Mouse (Mus musculus): Measurements from ENCODE around the gene Tctex1d2. TPM values are rescaled to one million over a fixed set of nuclear protein-coding genes. Genes with fewer than 3 reads are reported as not detected.

Tctex1d2 gene
- total and polyA plus RNA-seq, 3 experiments, result 13.0 to 239 (median 23.7) TPM

- TF ChIP-seq GATA1 (IDR thresholded peaks at IDR 0.05; ENCODE audit: low read depth, low read length) (no peak), KAT2A (conservative IDR thresholded peaks at IDR 0.05; ENCODE audit: low read depth, low read length) (no peak), ZMIZ1 (IDR thresholded peaks at IDR 0.05; ENCODE audit: low read depth, low read length) (no peak), MAZ (IDR thresholded peaks at IDR 0.05; ENCODE audit: low read depth, low read length) (no peak), TCF12 (IDR thresholded peaks at IDR 0.05; ENCODE audit: low read depth, low read length) (no peak), SMC3 (IDR thresholded peaks at IDR 0.05; ENCODE audit: low read depth, low read length) (no peak), NRF1 (IDR thresholded peaks at IDR 0.05; ENCODE audit: insufficient read depth, low read depth, low read length, poor library complexity, severe bottlenecking) (no peak), TBP (IDR thresholded peaks at IDR 0.05; ENCODE audit: low read depth, low read length) (no peak), GABPA (IDR thresholded peaks at IDR 0.05; ENCODE audit: low read depth, low read length) (no peak), POLR2A (IDR thresholded peaks at IDR 0.05; ENCODE audit: control insufficient read depth in 1 of 2, insufficient read depth in 1 of 2, low read depth in 1 of 2, low read length in 2 of 2, poor library complexity in 1 of 2) (no peak), MAFK (IDR thresholded peaks at IDR 0.05; ENCODE audit: borderline replicate concordance, low read depth, low read length) (no peak), JUND (IDR thresholded peaks at IDR 0.05; ENCODE audit: low read depth, low read length) (no peak), NELFE (IDR thresholded peaks at IDR 0.05; ENCODE audit: low read depth, low read length) (no peak), BHLHE40 (IDR thresholded peaks at IDR 0.05; ENCODE audit: borderline replicate concordance, low read depth, low read length) (no peak), TAL1 (IDR thresholded peaks at IDR 0.05; ENCODE audit: low read length) (no peak)
- H3K9ac ChIP-seq (ENCODE audit: control insufficient read depth, low read depth, low read length, poor library complexity, severe bottlenecking), result no peak overlapping the region
- H3K27me3 ChIP-seq (ENCODE audit: control insufficient read depth in 1 of 2, insufficient read depth in 2 of 2, low read length in 2 of 2), result no peaks in the 10 kb centered on the region
- H3K4me3 ChIP-seq (ENCODE audit: control insufficient read depth in 1 of 2, insufficient read depth in 1 of 2, low read depth in 2 of 2, low read length in 2 of 2), result no peak overlapping the region
- H3K9me3 ChIP-seq (replicated peaks; ENCODE audit: insufficient read depth, low read length), result no peaks in the 10 kb centered on the region
- H3K4me1 ChIP-seq (ENCODE audit: control insufficient read depth in 1 of 2, insufficient read depth in 2 of 2, low read length in 2 of 2), result peaks cover 40 to 47% of the 10 kb centered on the region in 2 experiments
- peaks cover 15% of the 10 kb centered on the region for H3K79me2 ChIP-seq (ENCODE audit: control insufficient read depth, insufficient read depth, low read length, poor library complexity)
- DNase-seq (ENCODE audit: low read depth, low spot score), result no peak
- H3K27ac ChIP-seq (ENCODE audit: control insufficient read depth, low read depth, low read length), result peak overlapping the region; percentile 88
- peaks cover 0 to 59% of the 10 kb centered on the region in 2 experiments; a peak in 2 of 4 replicates for H3K36me3 ChIP-seq (ENCODE audit: control insufficient read depth in 1 of 2, insufficient read depth in 2 of 2, low read length in 2 of 2)
Measured at GRCm38 (mm10) chr16:32445558-32445957, 26.1 kb downstream of the Tctex1d2 start.

- Histone ChIP-seq H3K36me3 (ENCODE audit: control insufficient read depth in 1 of 2, insufficient read depth in 2 of 2, low read length in 2 of 2) (peaks cover 0 to 64% of the 10 kb centered on the region in 2 experiments; a peak in 2 of 4 replicates), H3K4me1 (ENCODE audit: control insufficient read depth in 1 of 2, insufficient read depth in 2 of 2, low read length in 2 of 2) (peaks cover 43 to 54% of the 10 kb centered on the region in 2 experiments), H3K9me3 (replicated peaks; ENCODE audit: insufficient read depth, low read length) (no peaks in the 10 kb centered on the region), H3K27me3 (ENCODE audit: control insufficient read depth in 1 of 2, insufficient read depth in 2 of 2, low read length in 2 of 2) (no peaks in the 10 kb centered on the region), H3K4me3 (ENCODE audit: control insufficient read depth in 1 of 2, insufficient read depth in 1 of 2, low read depth in 2 of 2, low read length in 2 of 2) (no peak overlapping the region), H3K79me2 (ENCODE audit: control insufficient read depth, insufficient read depth, low read length, poor library complexity) (peaks cover 15% of the 10 kb centered on the region), H3K27ac (ENCODE audit: control insufficient read depth, low read depth, low read length) (peak overlapping the region; percentile 27), H3K9ac (ENCODE audit: control insufficient read depth, low read depth, low read length, poor library complexity, severe bottlenecking) (no peak overlapping the region)
- DNase-seq (ENCODE audit: low read depth, low spot score), result peak; percentile 66
- TF ChIP-seq TBP (IDR thresholded peaks at IDR 0.05; ENCODE audit: low read depth, low read length) (0 out of 2 replicates have a peak, but pooled peaks have one; percentile 29), MYC (IDR thresholded peaks at IDR 0.05; ENCODE audit: low read depth, low read length) (no peak), GATA1 (IDR thresholded peaks at IDR 0.05; ENCODE audit: low read depth, low read length) (peak; percentile 83), EP300 (IDR thresholded peaks at IDR 0.05; ENCODE audit: low read depth in 1 of 2, low read length in 2 of 2) (peak; percentile 63 to 71; a peak in 3 of 4 replicates), ETS1 (IDR thresholded peaks at IDR 0.05; ENCODE audit: low read depth, low read length) (peak; percentile 73), BHLHE40 (IDR thresholded peaks at IDR 0.05; ENCODE audit: borderline replicate concordance, low read depth, low read length) (peak; percentile 90), MAX (IDR thresholded peaks at IDR 0.05; ENCODE audit: low read length) (no peak), TCF12 (IDR thresholded peaks at IDR 0.05; ENCODE audit: low read depth, low read length) (peak; percentile 44; the same call in 1 of the 2 replicates), USF1 (IDR thresholded peaks at IDR 0.05; ENCODE audit: low read depth, low read length) (peak; percentile 77), TAL1 (IDR thresholded peaks at IDR 0.05; ENCODE audit: low read length) (0 out of 2 replicates have a peak, but pooled peaks have one; percentile 3), E2F4 (IDR thresholded peaks at IDR 0.05; ENCODE audit: borderline replicate concordance, low read depth, low read length) (no peak), RCOR1 (IDR thresholded peaks at IDR 0.05; ENCODE audit: low read depth, low read length) (no peak; the same call in 1 of the 2 replicates), SIN3A (IDR thresholded peaks at IDR 0.05; ENCODE audit: low read length) (peak; percentile 75), CHD1 (IDR thresholded peaks at IDR 0.05; ENCODE audit: low read depth, low read length) (no peak)
Measured at GRCm38 (mm10) chr16:32446563-32447138, 27.1 kb downstream of the Tctex1d2 start.

Measured in MEL (cell line).